Mouse (Mus musculus) myocyte (in vitro differentiated cells): Measurements from ENCODE around the gene Zmynd8. TPM values are rescaled to one million over a fixed set of nuclear protein-coding genes. Genes with fewer than 3 reads are reported as not detected.

Experiments used
- H3K27me3 ChIP-seq: one replicate; pipeline ENCODE4 v1.6.1; 2011; ENCODE audit not compliant: control insufficient read depth, insufficient read depth, insufficient read length
- H3K36me3 ChIP-seq: one replicate; pipeline ENCODE4 v1.6.1; 2011; ENCODE audit not compliant: control insufficient read depth, insufficient read depth
- H3K4me2 ChIP-seq: one replicate; pipeline ENCODE4 v1.6.1; 2011; ENCODE audit warnings: low read depth, control low read depth
- H3K4me3 ChIP-seq: one replicate; pipeline ENCODE4 v1.5.1; 2011; ENCODE audit warnings: mild to moderate bottlenecking, control low read depth, moderate library complexity
- H3K79me2 ChIP-seq: one replicate; pipeline ENCODE4 v1.6.1; 2011; ENCODE audit not compliant: control insufficient read depth, insufficient read depth
- H3ac ChIP-seq: one replicate; pipeline ENCODE4 v1.6.1; 2011; ENCODE audit not compliant: control insufficient read depth, insufficient read length
- CEBPB ChIP-seq: IDR thresholded peaks from 2 replicates; pipeline ENCODE4 v1.6.1; 2011; ENCODE audit warnings: mild to moderate bottlenecking, moderate library complexity; ENCODE audit not compliant: poor library complexity, insufficient read depth, severe bottlenecking
- E2F4 ChIP-seq: IDR thresholded peaks from one replicate; pipeline ENCODE4 v1.6.1; 2011; ENCODE audit warnings: mild to moderate bottlenecking, control low read depth, moderate library complexity; ENCODE audit not compliant: insufficient read depth
- MAX ChIP-seq: IDR thresholded peaks from one replicate; pipeline ENCODE4 v1.6.1; 2011; ENCODE audit warnings: low read depth, mild to moderate bottlenecking, control low read depth
- MYOD1 ChIP-seq, 3 experiments: IDR thresholded peaks; one replicate each; pipeline ENCODE4 v1.6.1; 2011; ENCODE audit warnings: control low read depth in 2 of 3, low read depth in 2 of 3, mild to moderate bottlenecking in 2 of 3, moderate library complexity in 1 of 3; ENCODE audit not compliant: insufficient read length in 2 of 3, control insufficient read depth in 1 of 3
- MYOG ChIP-seq, 3 experiments: IDR thresholded peaks; one replicate each; pipeline ENCODE4 v1.6.1; 2011; ENCODE audit warnings: control low read depth in 2 of 3, low read depth in 2 of 3, mild to moderate bottlenecking in 2 of 3; ENCODE audit not compliant: insufficient read length in 2 of 3, control insufficient read depth in 1 of 3, insufficient read depth in 1 of 3
- POLR2A ChIP-seq: IDR thresholded peaks from one replicate; pipeline ENCODE4 v1.6.1; 2011; ENCODE audit warnings: low read depth, mild to moderate bottlenecking, control low read depth, moderate library complexity; ENCODE audit not compliant: insufficient read length
- POLR2AphosphoS2 ChIP-seq: IDR thresholded peaks from one replicate; pipeline ENCODE4 v1.6.1; 2011; ENCODE audit warnings: low read depth, control low read depth; ENCODE audit not compliant: insufficient read length
- REST ChIP-seq: IDR thresholded peaks from one replicate; pipeline ENCODE4 v1.6.1; 2011; ENCODE audit warnings: mild to moderate bottlenecking, control low read depth, moderate library complexity; ENCODE audit not compliant: insufficient read depth, insufficient read length
- SRF ChIP-seq: IDR thresholded peaks from one replicate; pipeline ENCODE4 v1.6.1; 2011; ENCODE audit warnings: low read depth; ENCODE audit not compliant: control insufficient read depth, insufficient read length
- TCF12 ChIP-seq: IDR thresholded peaks from one replicate; pipeline ENCODE4 v1.6.1; 2011; ENCODE audit warnings: mild to moderate bottlenecking, control low read depth; ENCODE audit not compliant: poor library complexity, insufficient read depth, severe bottlenecking
- TCF3 ChIP-seq: IDR thresholded peaks from one replicate; pipeline ENCODE4 v1.6.1; 2011; ENCODE audit warnings: low read depth, control low read depth; ENCODE audit not compliant: insufficient read length
- USF1 ChIP-seq: IDR thresholded peaks from one replicate; pipeline ENCODE4 v1.6.1; 2011; ENCODE audit warnings: low read depth, mild to moderate bottlenecking, control low read depth, moderate library complexity
- polyA plus RNA-seq: library from polyadenylated mRNA; unstranded; fragments of >200 nt; fragmentation: generic; extraction: Trizol; gene quantifications from one replicate; pipeline ENCODE4 v1.2.1, GENCODE M21; 2012; ENCODE audit warnings: missing spikeins

Gene Zmynd8
- polyA plus RNA-seq, 1 experiment = 20.9 TPM

GRCm38 (mm10) chr2:165923715-165924114 is 24.9 kb upstream of the Zmynd8 start:
- H3K79me2 ChIP-seq = no peaks in the 10 kb centered on the region
- no peaks in the 10 kb centered on the region for H3K36me3 ChIP-seq

GRCm38 (mm10) chr2:165922994-165923393 is 24.2 kb upstream of the Zmynd8 start:
- no peaks in the 10 kb centered on the region for H3K79me2 ChIP-seq
- no peak overlapping the region for H3K4me3 ChIP-seq
- no peaks in the 10 kb centered on the region for H3K36me3 ChIP-seq
- no peak for TF ChIP-seq POLR2AphosphoS2
- TF ChIP-seq CEBPB = no peak
- TF ChIP-seq USF1 = no peak
- TF ChIP-seq SRF = no peak
- TF ChIP-seq TCF12 = no peak
- TF ChIP-seq POLR2A = no peak
- TF ChIP-seq REST = no peak
- H3K27me3 ChIP-seq = no peaks in the 10 kb centered on the region
- no peak overlapping the region for H3ac ChIP-seq
- no peak overlapping the region for H3K4me2 ChIP-seq

More at GRCm38 (mm10) chr2:165923715-165924114, 24.9 kb upstream of the Zmynd8 start:
- H3K4me2 ChIP-seq = no peak overlapping the region
- TF ChIP-seq CEBPB = no peak
- TF ChIP-seq POLR2AphosphoS2 = no peak
- no peak for TF ChIP-seq MYOG (IDR thresholded peaks at IDR 0.05; ENCODE audit: control insufficient read depth in 1 of 3, insufficient read depth in 1 of 3, insufficient read length in 2 of 3, low read depth in 2 of 3)
- no peak for TF ChIP-seq SRF
- no peak for TF ChIP-seq REST
- no peak for TF ChIP-seq USF1
- no peak for TF ChIP-seq E2F4
- no peak for TF ChIP-seq MAX
- no peak overlapping the region for H3K4me3 ChIP-seq
- H3ac ChIP-seq = no peak overlapping the region
- no peaks in the 10 kb centered on the region for H3K27me3 ChIP-seq

DNA sequence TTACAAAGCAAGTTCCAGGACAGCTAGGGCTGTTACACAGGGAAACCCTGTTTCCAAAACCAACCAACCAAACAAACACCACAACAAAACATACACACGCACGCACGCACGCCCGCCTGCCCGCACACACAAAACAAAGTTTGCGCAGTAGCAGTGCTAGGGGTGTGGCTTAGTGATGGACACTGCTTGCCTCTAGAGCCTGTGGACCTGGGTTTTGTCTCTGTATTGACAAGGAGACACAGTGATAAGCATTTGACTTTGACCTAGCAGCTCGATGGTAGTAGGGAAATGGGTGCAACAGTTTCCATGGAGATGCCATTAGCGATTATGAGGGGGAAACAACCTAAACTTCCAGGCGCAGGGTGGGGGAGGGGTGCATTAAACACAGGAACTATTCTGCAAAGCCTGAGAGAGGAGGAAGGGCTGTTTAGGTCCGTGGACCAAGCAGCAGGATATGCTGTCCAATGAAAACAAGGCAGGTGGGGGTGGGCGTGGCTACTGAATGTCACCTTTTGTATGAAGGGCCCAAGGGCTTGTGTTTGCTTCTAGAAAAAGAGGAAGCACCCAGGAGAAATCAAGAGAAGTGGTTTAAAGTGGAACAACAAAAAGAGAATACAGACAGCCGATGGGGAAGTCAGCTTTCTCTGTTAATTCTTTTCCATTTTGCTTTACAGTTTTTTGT is 23.4 kb upstream of the Zmynd8 start:
- no peak overlapping the region for H3K4me3 ChIP-seq
- no peaks in the 10 kb centered on the region for H3K36me3 ChIP-seq
- H3K4me2 ChIP-seq = no peak overlapping the region
- H3K27me3 ChIP-seq = no peaks in the 10 kb centered on the region
- H3ac ChIP-seq = no peak overlapping the region
- no peaks in the 10 kb centered on the region for H3K79me2 ChIP-seq
- no peak for TF ChIP-seq MYOG (IDR thresholded peaks at IDR 0.05; ENCODE audit: control insufficient read depth in 1 of 3, insufficient read depth in 1 of 3, insufficient read length in 2 of 3, low read depth in 2 of 3)
- TF ChIP-seq POLR2A = no peak
- no peak for TF ChIP-seq CEBPB
- TF ChIP-seq E2F4 = no peak
- no peak for TF ChIP-seq MYOD1 (IDR thresholded peaks at IDR 0.05; ENCODE audit: control insufficient read depth in 1 of 3, insufficient read length in 2 of 3, low read depth in 2 of 3)
- no peak for TF ChIP-seq USF1
- no peak for TF ChIP-seq POLR2AphosphoS2
- no peak for TF ChIP-seq REST
- no peak for TF ChIP-seq SRF
- TF ChIP-seq MAX = no peak
- no peak for TF ChIP-seq TCF12
- TF ChIP-seq TCF3 = no peak

DNA sequence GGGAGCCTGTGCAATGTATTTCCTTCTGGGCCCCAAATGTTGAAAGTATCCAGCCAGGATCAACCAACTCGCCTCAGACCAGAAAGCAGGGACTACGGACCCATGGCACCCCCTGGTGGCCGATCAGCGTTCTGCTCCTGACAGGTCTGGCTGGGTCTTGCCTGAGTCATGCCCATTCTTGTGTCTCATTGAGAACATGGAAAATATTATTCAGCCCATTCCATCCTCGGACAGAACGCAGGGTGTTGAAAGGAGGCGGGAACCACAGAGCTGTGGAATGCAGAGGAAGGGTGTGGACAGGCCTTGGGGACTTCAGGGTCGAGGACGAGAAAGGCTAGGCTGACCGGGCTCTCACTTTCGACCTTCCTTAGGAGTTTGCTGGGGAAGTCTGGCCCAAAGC is 15.5 kb upstream of the Zmynd8 start:
- H3K4me2 ChIP-seq = peak overlapping the region; percentile 50
- no peak overlapping the region for H3ac ChIP-seq
- TF ChIP-seq MYOD1 (IDR thresholded peaks at IDR 0.05; ENCODE audit: control insufficient read depth in 1 of 3, insufficient read length in 2 of 3, low read depth in 2 of 3) = no peak
- TF ChIP-seq MYOG (IDR thresholded peaks at IDR 0.05; ENCODE audit: control insufficient read depth in 1 of 3, insufficient read depth in 1 of 3, insufficient read length in 2 of 3, low read depth in 2 of 3) = no peak
- no peak for TF ChIP-seq POLR2A
- TF ChIP-seq MAX = no peak
- TF ChIP-seq USF1 = no peak
- TF ChIP-seq SRF = no peak
- no peak for TF ChIP-seq POLR2AphosphoS2
- no peak for TF ChIP-seq REST
- TF ChIP-seq TCF3 = no peak
- no peak for TF ChIP-seq TCF12
- TF ChIP-seq CEBPB = no peak
- no peak for TF ChIP-seq E2F4
- H3K4me3 ChIP-seq = no peak overlapping the region
- H3K79me2 ChIP-seq = no peaks in the 10 kb centered on the region
- no peaks in the 10 kb centered on the region for H3K27me3 ChIP-seq
- no peaks in the 10 kb centered on the region for H3K36me3 ChIP-seq

DNA sequence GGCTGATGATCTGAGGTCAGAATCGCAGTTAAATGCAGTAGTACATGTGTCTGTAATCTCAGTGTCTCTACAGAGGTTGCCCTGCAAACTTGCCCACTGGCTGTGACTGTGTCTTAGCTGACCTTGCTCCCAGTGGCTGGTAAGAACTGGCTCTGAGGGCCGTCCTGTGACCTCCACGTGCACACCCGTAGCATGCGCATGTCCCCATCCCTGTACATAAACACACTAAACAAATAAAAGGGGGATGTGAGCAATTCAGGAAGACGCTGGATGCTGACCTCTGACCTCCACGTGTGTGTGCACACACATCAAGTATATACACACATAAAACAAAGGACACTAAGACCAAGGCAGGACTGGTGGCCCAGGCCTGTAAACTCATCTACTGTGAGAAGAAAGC is 14.3 kb upstream of the Zmynd8 start:
- H3K79me2 ChIP-seq = no peaks in the 10 kb centered on the region
- TF ChIP-seq CEBPB (no peak), E2F4 (no peak), TCF3 (no peak), TCF12 (no peak), MYOG (IDR thresholded peaks at IDR 0.05; ENCODE audit: control insufficient read depth in 1 of 3, insufficient read depth in 1 of 3, insufficient read length in 2 of 3, low read depth in 2 of 3) (no peak), REST (no peak), SRF (no peak), POLR2A (no peak)
- no peaks in the 10 kb centered on the region for H3K36me3 ChIP-seq
- H3K27me3 ChIP-seq = no peaks in the 10 kb centered on the region
- H3K4me3 ChIP-seq = no peak overlapping the region
- no peak overlapping the region for H3ac ChIP-seq
- H3K4me2 ChIP-seq = no peak overlapping the region
